Mouse (Mus musculus) testis, adult 2 months (tissue): ENCODE measurements around the gene Nav1. TPM values are rescaled to one million over a fixed set of nuclear protein-coding genes. Genes with fewer than 3 reads are reported as not detected.

Source experiments
- H3K27ac ChIP-seq: fragments of 200-500 bp; 2 replicates; pipeline ENCODE4 v1.5.1; 2012; ENCODE audit warnings: low read depth, low read length; ENCODE audit not compliant: control insufficient read depth, insufficient read depth
- H3K27me3 ChIP-seq: fragments of 200-500 bp; 2 replicates; pipeline ENCODE4 v1.6.1; 2012; ENCODE audit warnings: mild to moderate bottlenecking, low read length, moderate library complexity; ENCODE audit not compliant: control insufficient read depth, insufficient read depth
- H3K36me3 ChIP-seq: fragments of 200-500 bp; 2 replicates; pipeline ENCODE4 v1.6.1; 2012; ENCODE audit warnings: mild to moderate bottlenecking, low read length; ENCODE audit not compliant: control insufficient read depth, insufficient read depth
- H3K4me1 ChIP-seq: fragments of 200-500 bp; 2 replicates; pipeline ENCODE4 v1.6.1; 2012; ENCODE audit warnings: low read length; ENCODE audit not compliant: control insufficient read depth, insufficient read depth
- H3K4me3 ChIP-seq: fragments of 200-500 bp; 2 replicates; pipeline ENCODE4 v1.5.1; 2012; ENCODE audit warnings: low read depth, mild to moderate bottlenecking, low read length, moderate library complexity, mixed read lengths; ENCODE audit not compliant: control insufficient read depth
- CTCF ChIP-seq: fragments of 200-500 bp; IDR thresholded peaks from 2 replicates; pipeline ENCODE4 v1.5.1; 2012; ENCODE audit warnings: low read depth, mild to moderate bottlenecking, inconsistent platforms, low read length, moderate library complexity; ENCODE audit not compliant: control insufficient read depth, insufficient read depth, insufficient replicate concordance
- POLR2A ChIP-seq: fragments of 200-500 bp; IDR thresholded peaks from 2 replicates; pipeline ENCODE4 v1.6.1; 2012; ENCODE audit warnings: low read depth, mild to moderate bottlenecking, inconsistent platforms, low read length, moderate library complexity; ENCODE audit not compliant: control insufficient read depth
- polyA plus RNA-seq: library from polyadenylated mRNA; depleted of rRNA; stranded (reverse); fragments of >200 nt; gene quantifications from 2 replicates; pipeline ENCODE4 v1.2.3, GENCODE M21; 2012

Gene Nav1
- polyA plus RNA-seq, 1 experiment, result 2.0 TPM

DNA sequence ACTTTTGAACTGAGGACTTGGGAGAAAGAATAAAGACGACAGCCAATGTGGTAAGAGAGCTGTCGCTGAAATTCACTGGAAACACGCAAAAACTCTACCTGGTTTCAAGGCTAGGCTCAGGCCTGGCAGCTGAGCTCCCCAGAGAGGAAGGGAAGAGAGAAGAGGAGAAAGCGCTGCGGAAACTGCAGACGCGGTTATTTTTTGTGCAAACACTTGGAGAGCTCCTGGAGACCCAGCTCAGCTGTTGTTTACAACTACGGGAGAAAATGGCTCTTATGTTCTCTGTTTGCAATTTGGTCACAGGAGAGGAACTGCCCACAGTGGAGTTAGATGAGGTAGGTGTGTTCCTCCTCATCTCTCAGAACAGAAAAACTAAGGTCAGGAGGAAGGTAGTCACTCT lies 144.4 kb downstream of the Nav1 start:
- Histone ChIP-seq H3K36me3 (no peaks in the 10 kb centered on the region), H3K27ac (no peak overlapping the region)

DNA sequence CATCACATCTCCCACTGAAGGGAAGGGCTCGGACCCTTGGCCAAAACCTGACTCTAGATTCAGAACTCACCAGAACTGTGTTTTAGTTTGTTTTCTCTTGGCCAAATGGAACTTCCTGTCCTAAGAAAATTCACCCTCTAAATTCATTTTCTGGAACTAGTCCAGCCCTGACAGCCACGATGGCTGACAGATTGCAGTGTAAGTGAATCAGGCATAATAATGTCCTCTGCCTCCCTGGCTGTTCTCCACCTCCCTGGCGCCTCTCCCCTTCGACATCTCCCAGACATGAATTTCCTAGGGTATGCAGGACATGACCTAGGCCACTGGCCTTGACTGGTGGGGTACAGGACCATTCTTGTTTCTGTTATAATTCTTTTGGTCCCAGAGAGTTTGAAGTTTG lies 144.8 kb downstream of the Nav1 start:
- Histone ChIP-seq H3K36me3 (no peaks in the 10 kb centered on the region), H3K4me1 (no peaks in the 10 kb centered on the region; the same call in 1 of the 2 replicates), H3K27me3 (no peaks in the 10 kb centered on the region), H3K27ac (no peak overlapping the region), H3K4me3 (no peak overlapping the region)
- TF ChIP-seq CTCF, result no peak
- TF ChIP-seq POLR2A, result no peak

More for the DNA sequence above, 144.4 kb downstream of the Nav1 start:
- TF ChIP-seq POLR2A (no peak), CTCF (no peak)
- no peaks in the 10 kb centered on the region; the same call in 1 of the 2 replicates for H3K4me1 ChIP-seq
- H3K4me3 ChIP-seq, result no peak overlapping the region
- H3K27me3 ChIP-seq, result no peaks in the 10 kb centered on the region

DNA sequence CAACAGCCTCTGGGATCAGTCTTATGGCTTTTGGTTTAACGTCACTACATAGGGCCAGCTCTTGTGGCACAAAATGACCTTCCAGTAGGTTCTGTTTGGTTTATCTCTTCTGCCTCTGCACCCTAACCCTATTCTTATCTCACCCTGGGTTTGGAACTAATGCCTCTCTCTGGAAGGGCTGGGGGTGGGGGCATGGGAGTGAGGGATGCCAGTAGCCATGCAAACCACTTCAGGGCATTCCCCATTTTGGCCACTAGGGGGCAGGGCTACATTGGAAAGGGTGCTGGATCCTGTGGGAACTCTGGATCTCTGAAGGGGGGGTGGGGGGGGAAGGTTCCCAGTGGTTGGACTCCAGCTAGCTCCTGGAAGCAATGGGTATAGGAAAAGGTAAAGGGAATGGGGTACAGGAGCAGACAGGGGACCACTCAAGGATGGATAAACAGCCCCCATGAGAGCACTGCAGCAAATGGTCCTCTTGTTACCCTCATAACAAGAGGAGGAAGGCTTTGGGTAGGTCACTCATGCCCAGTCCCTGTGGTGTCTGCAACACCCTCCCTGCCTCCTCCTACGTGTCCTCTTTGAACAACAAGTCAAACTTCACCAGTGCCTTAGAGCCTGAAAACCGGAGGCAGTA lies 145.9 kb downstream of the Nav1 start:
- no peak for TF ChIP-seq POLR2A
- TF ChIP-seq CTCF, result peak; percentile 86; the same call in 1 of the 2 replicates
- H3K36me3 ChIP-seq, result no peaks in the 10 kb centered on the region
- no peak overlapping the region for H3K4me3 ChIP-seq
- no peaks in the 10 kb centered on the region for H3K27me3 ChIP-seq
- no peaks in the 10 kb centered on the region; the same call in 1 of the 2 replicates for H3K4me1 ChIP-seq
- H3K27ac ChIP-seq, result no peak overlapping the region

DNA sequence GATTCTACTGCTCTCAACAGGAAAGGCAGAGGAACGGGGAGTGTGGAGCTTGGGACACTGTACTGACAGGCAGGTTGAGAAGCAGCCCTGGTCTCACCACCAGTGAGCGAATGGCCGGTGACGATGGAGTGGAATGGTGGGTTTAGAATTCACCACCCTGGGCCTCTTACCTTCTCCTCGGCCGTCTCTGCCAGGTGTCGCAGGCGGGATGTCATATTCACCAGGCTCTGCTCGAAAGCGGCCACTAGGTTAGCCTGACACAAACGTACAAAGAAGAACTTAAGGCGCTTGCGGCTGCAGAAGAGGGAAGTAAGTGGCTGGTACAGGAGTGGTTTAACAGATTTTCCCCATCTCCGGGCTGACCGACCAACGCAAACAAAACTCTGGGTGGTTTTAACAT lies 146.6 kb downstream of the Nav1 start:
- Histone ChIP-seq H3K36me3 (no peaks in the 10 kb centered on the region), H3K27ac (no peak overlapping the region), H3K4me3 (no peak overlapping the region), H3K4me1 (no peaks in the 10 kb centered on the region; the same call in 1 of the 2 replicates), H3K27me3 (no peaks in the 10 kb centered on the region)
- no peak for TF ChIP-seq POLR2A
- TF ChIP-seq CTCF, result no peak

DNA sequence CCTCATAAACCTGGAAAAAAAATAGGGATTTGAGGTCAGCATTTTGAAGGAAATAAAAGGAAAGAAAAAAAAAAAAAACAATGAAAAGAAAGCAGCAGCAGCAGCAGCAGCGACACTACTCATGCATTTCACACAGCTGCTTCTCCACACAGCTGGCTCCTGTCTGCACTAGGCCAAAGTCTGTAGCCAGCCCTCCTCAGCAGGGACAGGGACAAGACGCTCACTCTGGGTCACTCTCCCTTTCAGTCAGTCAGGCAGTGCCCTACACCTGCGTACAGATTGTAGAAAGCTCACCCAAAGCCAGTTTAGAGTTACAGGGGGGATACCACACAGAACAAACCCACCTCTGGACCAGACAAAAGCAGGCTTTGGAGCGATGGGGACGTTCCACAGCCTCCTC lies 149.2 kb downstream of the Nav1 start:
- H3K4me3 ChIP-seq, result no peak overlapping the region
- no peaks in the 10 kb centered on the region for H3K36me3 ChIP-seq
- no peak overlapping the region for H3K27ac ChIP-seq
- TF ChIP-seq POLR2A, result no peak
- TF ChIP-seq CTCF, result no peak
- H3K4me1 ChIP-seq, result no peaks in the 10 kb centered on the region; the same call in 1 of the 2 replicates
- no peaks in the 10 kb centered on the region for H3K27me3 ChIP-seq

DNA sequence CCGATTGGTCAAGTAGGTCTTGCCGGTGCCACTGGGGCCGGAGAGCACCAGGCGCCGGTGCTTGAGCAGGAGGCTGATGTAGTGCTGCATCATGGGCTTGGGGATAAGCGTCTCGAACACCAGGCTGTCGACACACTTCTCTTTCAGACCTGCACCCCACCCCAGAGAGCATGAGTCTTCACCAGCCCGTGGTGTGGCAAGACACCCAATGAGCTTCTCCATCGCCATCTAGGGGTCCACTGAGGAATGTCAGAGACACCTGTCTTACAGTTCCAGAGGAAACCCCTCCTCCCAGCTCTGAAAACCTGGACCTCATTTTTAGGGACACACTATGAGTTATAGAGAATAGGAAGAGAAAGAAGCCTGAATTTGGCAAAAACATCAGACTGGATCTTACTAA lies 154.8 kb downstream of the Nav1 start:
- Histone ChIP-seq H3K27ac (no peak overlapping the region), H3K4me3 (no peak overlapping the region), H3K27me3 (no peaks in the 10 kb centered on the region), H3K4me1 (no peaks in the 10 kb centered on the region), H3K36me3 (no peaks in the 10 kb centered on the region)
- TF ChIP-seq CTCF (peak; percentile 42; the same call in 1 of the 2 replicates), POLR2A (no peak)

DNA sequence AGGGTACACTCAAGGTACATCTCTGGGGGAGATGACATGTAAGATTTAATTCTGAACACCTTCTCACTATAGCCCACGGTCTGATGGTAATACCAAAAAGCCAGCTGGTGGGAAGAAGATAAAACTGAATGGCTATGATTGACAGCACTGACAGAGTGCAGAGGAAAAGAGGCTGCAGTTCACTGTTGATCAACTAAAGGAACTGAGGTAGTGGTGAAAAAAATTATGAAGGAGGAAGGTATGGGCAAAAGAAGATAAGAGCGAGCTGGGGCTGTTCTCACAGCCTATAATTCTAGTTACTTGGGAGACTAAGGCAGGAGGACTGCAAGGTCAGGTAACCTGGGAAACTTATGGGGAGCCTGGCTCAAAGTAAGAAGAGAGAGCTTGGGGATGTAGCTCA lies 155.7 kb downstream of the Nav1 start:
- no peaks in the 10 kb centered on the region for H3K36me3 ChIP-seq
- H3K27me3 ChIP-seq, result no peaks in the 10 kb centered on the region
- H3K4me3 ChIP-seq, result no peak overlapping the region
- H3K4me1 ChIP-seq, result no peaks in the 10 kb centered on the region
- TF ChIP-seq POLR2A (no peak), CTCF (no peak)
- H3K27ac ChIP-seq, result no peak overlapping the region
